Mouse (Mus musculus) heart, embryonic 12.5 days (tissue): ENCODE data around the gene Grm4. TPM values are rescaled to one million over a fixed set of nuclear protein-coding genes. Genes with fewer than 3 reads are reported as not detected.
A peak's percentile ranks its signal among the peaks of the same experiment; 100 is the strongest.

Source experiments
- ATAC-seq: fragments of 200-750 bp; cut with Nextera tagmentation; 2 replicates; pipeline ENCODE4 v1.8.0; 2017; ENCODE audit warnings: moderate TSS enrichment, moderate library complexity; ENCODE audit not compliant: insufficient number of reproducible peaks, low FRiP score
- H3K27ac ChIP-seq: fragments of 300-500 bp; sonication (generic); 2 replicates; pipeline ENCODE4 v1.5.1; 2016; ENCODE audit warnings: mild to moderate bottlenecking, moderate library complexity; ENCODE audit not compliant: poor library complexity, severe bottlenecking
- H3K27me3 ChIP-seq: fragments of 300-500 bp; sonication (generic); replicated peaks from 2 replicates; pipeline ENCODE4 v1.6.1; 2016; ENCODE audit warnings: mild to moderate bottlenecking, moderate library complexity
- H3K36me3 ChIP-seq: fragments of 300-500 bp; sonication (generic); 2 replicates; pipeline ENCODE4 v1.6.1; 2016; ENCODE audit warnings: mild to moderate bottlenecking, moderate library complexity
- H3K4me1 ChIP-seq: fragments of 300-500 bp; sonication (generic); replicated peaks from 2 replicates; pipeline ENCODE4 v1.6.1; 2016; ENCODE audit warnings: mild to moderate bottlenecking
- H3K4me2 ChIP-seq: fragments of 300-500 bp; sonication (generic); 2 replicates; pipeline ENCODE4 v1.6.1; 2016; ENCODE audit warnings: mild to moderate bottlenecking, moderate library complexity
- H3K4me3 ChIP-seq: fragments of 300-500 bp; sonication (generic); 2 replicates; pipeline ENCODE4 v1.5.1; 2016; ENCODE audit warnings: mild to moderate bottlenecking
- H3K9ac ChIP-seq: fragments of 300-500 bp; sonication (generic); 2 replicates; pipeline ENCODE4 v1.6.1; 2016; ENCODE audit warnings: mild to moderate bottlenecking, moderate library complexity
- H3K9me3 ChIP-seq: fragments of 300-500 bp; sonication (generic); replicated peaks from 2 replicates; pipeline ENCODE4 v1.6.1; 2016; ENCODE audit warnings: mild to moderate bottlenecking, moderate library complexity
- WGBS: fragments of 180-500 bp; shearing (Covaris S2); methylation state at CpG from one replicate; pipeline ENCODE4 v1.1.7; 2016; 5-methylcytosine and 5-hydroxymethylcytosine counted together
- polyA plus RNA-seq: library from polyadenylated mRNA; unstranded; fragments of >200 nt; fragmentation: Nextera tagmentation; extraction: Ambion mirVana; gene quantifications from 2 replicates; pipeline ENCODE4 v1.2.1, GENCODE M21; 2016

Grm4 gene
- polyA plus RNA-seq, 1 experiment from 2014 or later = 0.10 TPM

DNA sequence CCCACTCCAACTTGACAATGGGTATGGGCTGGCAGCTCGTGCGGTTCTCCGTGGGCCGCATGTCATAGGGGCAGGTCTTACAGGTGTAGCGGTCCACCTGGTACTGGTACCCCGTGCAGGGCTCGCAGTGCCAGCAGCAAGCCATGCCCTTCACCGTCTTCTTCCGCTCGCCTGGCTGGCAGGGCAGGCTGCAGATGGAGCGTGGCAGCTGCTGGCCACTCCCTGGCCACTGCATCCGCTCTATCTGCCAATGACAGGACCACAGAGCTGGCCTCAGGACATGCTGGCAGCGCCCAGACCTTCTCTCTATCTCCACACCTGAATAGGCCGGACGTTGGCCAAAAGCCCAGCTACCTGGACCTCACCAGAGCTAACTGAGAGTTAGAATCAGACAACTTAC lies 86.0 kb downstream of the Grm4 start:
- Histone ChIP-seq H3K9ac (no peak overlapping the region), H3K4me2 (no peak overlapping the region), H3K27ac (no peak overlapping the region), H3K9me3 (no peaks in the 10 kb centered on the region), H3K36me3 (no peaks in the 10 kb centered on the region), H3K4me1 (0 out of 2 replicates have a peak, but pooled peaks cover 6% of the 10 kb centered on the region), H3K4me3 (no peak overlapping the region), H3K27me3 (peaks cover 46% of the 10 kb centered on the region)
- ATAC-seq = no peak
- 92% methylated on average over 15 of the region's 15 CpGs for WGBS

DNA sequence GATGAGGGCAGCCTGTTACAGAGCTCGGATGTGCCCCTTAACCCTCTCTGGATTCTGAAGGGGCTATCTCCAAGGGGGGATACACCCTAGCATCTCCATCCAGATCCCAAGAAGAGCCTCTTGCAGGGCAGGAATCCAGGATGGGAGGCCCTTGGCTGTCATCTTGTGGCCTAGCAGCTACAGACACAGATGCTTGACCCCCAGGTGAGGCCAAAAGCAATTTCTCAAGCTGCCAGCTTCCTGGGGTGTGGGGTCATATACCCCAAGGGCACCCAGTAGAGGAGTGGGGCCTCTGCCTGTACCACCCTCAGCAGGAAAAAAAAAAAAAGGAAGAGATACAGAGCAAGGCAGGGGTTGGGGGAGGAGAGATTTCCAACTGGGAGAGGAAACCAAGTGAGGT lies 87.1 kb downstream of the Grm4 start:
- no peak for ATAC-seq
- Histone ChIP-seq H3K4me1 (0 out of 2 replicates have a peak, but pooled peaks cover 6% of the 10 kb centered on the region), H3K4me3 (no peak overlapping the region), H3K27me3 (peaks cover 58% of the 10 kb centered on the region), H3K27ac (no peak overlapping the region), H3K36me3 (no peaks in the 10 kb centered on the region), H3K9ac (no peak overlapping the region), H3K4me2 (no peak overlapping the region), H3K9me3 (peaks cover 4% of the 10 kb centered on the region)
- WGBS = 62% methylated on average over 1 of the region's 1 CpGs

DNA sequence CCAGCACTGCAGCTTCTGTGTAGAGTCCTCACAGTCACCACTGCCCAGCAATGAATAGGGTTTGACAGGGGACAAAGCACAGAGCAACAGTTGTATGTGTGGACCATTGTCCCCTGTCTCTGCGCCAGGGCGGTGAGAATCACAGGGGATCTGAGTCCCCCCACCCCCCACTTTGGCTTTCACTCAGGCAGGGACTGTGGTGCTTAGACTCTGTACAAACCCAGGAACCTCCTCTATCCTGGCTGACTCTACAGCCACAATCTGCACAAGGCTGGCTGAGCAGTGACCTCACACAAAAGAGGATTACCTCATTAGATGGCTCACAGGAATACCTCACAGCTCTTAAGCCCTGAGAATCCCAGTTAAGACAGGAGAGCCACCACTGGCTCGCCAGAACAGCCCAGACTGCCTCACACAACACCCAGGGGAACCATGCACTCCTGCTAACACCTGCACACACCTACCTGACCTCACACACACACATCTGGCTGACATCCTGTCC lies 88.0 kb downstream of the Grm4 start:
- H3K9ac ChIP-seq = no peak overlapping the region
- 0 out of 2 replicates have a peak, but pooled peaks cover 6% of the 10 kb centered on the region for H3K4me1 ChIP-seq
- no peaks in the 10 kb centered on the region for H3K36me3 ChIP-seq
- no peak overlapping the region for H3K4me3 ChIP-seq
- peaks cover 62% of the 10 kb centered on the region for H3K27me3 ChIP-seq
- no peak overlapping the region for H3K4me2 ChIP-seq
- no peak overlapping the region for H3K27ac ChIP-seq
- 53% methylated on average over 3 of the region's 3 CpGs for WGBS
- ATAC-seq = no peak
- H3K9me3 ChIP-seq = peaks cover 12% of the 10 kb centered on the region

DNA sequence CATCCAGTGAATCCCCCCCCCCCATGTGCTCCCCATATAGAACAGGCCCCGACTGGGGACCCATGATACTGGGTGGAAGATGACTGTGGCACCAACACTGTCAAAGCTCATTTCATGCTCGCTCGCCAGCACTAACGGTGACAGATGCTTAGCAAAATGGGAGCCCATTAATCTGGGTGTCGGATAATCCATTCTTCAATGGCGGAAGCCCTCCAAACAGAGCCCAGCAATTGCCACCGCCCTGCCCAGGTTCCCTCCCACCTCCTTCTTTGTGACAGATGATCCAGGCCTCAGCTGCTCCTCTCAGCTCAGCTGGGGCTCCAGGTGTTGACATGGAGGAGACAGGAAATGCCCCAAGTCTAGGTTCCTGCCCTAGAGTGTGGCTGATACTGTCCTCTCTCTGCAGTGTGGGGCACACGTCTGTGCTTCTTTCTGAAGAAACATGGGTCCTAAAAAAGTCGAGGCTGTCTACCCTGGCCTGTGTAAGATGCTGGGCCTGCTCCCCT lies 89.0 kb downstream of the Grm4 start:
- WGBS = 67% methylated on average over 9 of the region's 9 CpGs
- Histone ChIP-seq H3K9ac (no peak overlapping the region), H3K4me2 (no peak overlapping the region), H3K27ac (no peak overlapping the region), H3K4me3 (no peak overlapping the region), H3K9me3 (peaks cover 20% of the 10 kb centered on the region), H3K27me3 (peaks cover 57% of the 10 kb centered on the region), H3K4me1 (0 out of 2 replicates have a peak, but pooled peaks cover 6% of the 10 kb centered on the region), H3K36me3 (no peaks in the 10 kb centered on the region)
- ATAC-seq = no peak

DNA sequence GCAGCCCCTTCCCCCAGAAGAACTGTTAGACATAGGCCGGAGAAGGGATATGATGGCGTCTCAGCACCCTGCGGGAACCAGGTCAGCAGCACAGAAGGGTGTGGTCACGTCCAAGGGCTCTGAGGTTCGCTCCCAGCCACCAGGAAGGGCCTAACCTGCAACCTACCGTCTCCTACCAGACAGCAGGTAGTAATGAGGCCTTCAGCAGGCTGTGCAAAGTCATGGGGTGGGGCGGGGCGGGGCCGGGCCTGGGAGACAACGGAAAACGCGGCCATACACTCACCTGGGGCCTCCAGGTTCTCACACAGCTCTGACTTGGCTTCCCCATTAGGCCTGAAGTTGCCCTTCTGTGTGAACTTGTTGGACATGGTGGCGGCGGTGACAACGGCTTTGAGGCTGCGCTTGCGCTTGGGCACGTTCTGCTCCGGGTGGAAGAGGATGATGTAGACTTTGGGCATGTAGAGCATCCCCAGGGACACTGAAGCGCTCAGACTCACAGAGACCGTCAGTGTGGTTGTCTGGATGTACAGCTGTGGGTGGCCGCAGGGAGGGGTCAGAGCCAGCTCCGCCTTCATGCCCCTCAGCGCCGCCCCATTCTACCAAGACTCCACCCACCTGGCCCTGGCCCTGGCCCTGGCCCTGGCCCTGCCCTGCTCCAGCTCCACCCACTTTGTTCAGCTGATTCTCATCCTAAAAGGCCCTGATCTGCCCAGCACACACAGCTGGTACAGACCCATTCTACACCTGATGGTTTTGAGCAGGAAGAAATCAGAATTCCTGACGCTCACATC lies 90.0 kb downstream of the Grm4 start:
- H3K4me3 ChIP-seq = no peak overlapping the region
- H3K27me3 ChIP-seq = peaks cover 53% of the 10 kb centered on the region
- no peaks in the 10 kb centered on the region for H3K36me3 ChIP-seq
- H3K9me3 ChIP-seq = peaks cover 20% of the 10 kb centered on the region
- 0 out of 2 replicates have a peak, but pooled peaks cover 6% of the 10 kb centered on the region for H3K4me1 ChIP-seq
- no peak overlapping the region for H3K9ac ChIP-seq
- WGBS = 77% methylated on average over 26 of the region's 26 CpGs
- H3K4me2 ChIP-seq = no peak overlapping the region
- H3K27ac ChIP-seq = no peak overlapping the region
- no peak for ATAC-seq

DNA sequence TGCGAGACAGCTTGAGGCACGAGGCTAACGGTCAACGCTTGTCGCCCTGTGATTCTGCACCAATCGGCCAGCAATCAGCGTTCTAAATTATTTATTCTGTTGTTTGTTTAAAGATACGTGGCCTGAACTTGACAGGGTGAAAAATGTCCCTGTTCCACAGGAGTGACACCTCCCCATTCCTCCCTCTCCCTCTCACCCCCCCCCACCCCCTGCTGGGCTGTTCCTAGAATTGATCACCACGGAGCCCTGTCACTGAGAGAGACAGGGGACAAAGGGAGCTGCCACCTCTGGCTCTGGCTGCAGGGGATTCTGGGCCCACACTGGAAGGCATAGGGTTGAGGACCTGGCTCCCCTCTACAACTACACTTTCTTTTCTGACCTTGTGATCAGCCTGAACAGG lies 91.4 kb downstream of the Grm4 start:
- 24% methylated on average over 9 of the region's 9 CpGs for WGBS

DNA sequence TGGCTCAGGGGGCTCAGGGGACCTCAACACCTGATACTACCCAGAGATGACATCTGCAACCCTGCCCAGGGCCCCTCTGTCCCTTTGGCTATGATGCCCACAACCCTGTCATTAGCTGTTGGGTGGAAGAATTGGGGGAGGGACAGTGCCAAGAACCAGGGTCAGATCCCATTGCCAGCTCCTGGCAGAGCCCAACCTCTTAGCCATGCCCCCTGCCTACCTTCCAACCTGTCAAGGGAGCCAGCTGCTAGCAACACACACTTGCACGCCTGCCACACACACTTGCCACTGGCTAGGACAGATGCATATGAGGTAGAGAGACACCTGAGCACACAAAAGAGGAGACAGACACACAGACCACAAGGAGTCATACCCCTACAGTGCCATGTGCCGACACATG lies 96.2 kb downstream of the Grm4 start:
- H3K9ac ChIP-seq = no peak overlapping the region
- H3K4me2 ChIP-seq = no peak overlapping the region
- ATAC-seq = no peak
- no peaks in the 10 kb centered on the region for H3K36me3 ChIP-seq
- peaks cover 13% of the 10 kb centered on the region for H3K4me1 ChIP-seq
- no peak overlapping the region for H3K4me3 ChIP-seq
- WGBS = 82% methylated on average over 2 of the region's 2 CpGs
- H3K27ac ChIP-seq = no peak overlapping the region
- peaks cover 33% of the 10 kb centered on the region for H3K27me3 ChIP-seq
- H3K9me3 ChIP-seq = peaks cover 20% of the 10 kb centered on the region

More for the DNA sequence above, 91.4 kb downstream of the Grm4 start:
- Histone ChIP-seq H3K9ac (no peak overlapping the region), H3K36me3 (no peaks in the 10 kb centered on the region), H3K4me3 (no peak overlapping the region), H3K9me3 (peaks cover 20% of the 10 kb centered on the region), H3K4me1 (no peaks in the 10 kb centered on the region), H3K4me2 (no peak overlapping the region), H3K27ac (no peak overlapping the region), H3K27me3 (peaks cover 52% of the 10 kb centered on the region)
- no peak for ATAC-seq

DNA sequence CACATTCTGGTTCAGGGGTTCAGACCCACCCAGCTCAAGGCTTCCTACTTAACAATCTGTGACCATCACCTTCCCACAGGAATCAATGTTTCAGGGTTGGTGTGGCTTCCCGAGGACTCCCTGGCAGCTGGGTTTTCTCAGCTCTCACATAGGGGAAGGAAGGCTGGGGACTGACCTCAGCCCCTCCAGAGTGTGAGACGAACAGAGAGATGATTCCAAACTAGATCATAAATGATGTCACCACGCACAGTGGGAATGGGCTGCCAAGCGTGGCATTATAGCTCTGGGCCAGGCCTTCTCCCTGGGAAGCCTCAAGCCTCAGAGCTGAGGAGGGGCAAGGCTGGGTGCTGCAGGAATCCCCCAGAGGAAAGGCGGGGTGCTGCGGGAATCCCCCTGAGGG lies 96.8 kb downstream of the Grm4 start:
- Histone ChIP-seq H3K9me3 (peaks cover 19% of the 10 kb centered on the region), H3K9ac (no peak overlapping the region), H3K4me1 (peaks cover 13% of the 10 kb centered on the region), H3K4me2 (no peak overlapping the region), H3K4me3 (no peak overlapping the region), H3K27ac (no peak overlapping the region), H3K27me3 (peaks cover 27% of the 10 kb centered on the region), H3K36me3 (no peaks in the 10 kb centered on the region)
- no peak for ATAC-seq
- 63% methylated on average over 6 of the region's 6 CpGs for WGBS

DNA sequence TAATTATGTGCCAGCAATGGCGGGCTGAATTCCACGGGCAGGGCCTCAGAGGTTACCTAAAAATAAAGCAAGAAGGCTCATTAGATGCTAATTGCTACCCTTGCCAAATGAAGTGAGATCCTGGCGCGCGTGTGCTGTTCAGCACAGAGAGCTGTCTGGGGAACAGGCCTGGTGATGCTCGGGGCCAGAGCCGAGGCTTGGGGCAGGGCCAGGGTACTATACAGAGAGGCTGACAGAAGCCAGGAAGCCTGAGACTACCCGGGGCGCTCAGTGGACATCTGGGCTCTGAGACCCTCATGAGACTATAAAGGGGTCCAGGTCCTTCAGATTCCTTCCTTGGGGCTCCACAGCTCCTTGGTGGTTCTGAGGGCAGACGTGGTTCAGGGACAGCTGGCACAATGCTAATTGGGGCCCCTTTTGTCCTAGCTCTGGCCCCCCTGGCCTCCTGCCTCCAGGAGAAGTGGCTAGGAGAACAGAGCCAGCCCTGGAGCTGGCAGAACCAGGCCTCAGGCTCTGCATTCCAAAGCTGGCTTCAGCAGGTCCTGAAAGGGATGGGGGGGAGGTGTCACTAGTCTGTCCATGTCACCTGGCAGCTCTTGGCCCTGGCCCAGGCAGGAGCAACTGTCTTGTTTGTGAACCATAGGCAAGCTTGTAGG lies 98.3 kb downstream of the Grm4 start:
- peaks cover 13% of the 10 kb centered on the region for H3K4me1 ChIP-seq
- no peak overlapping the region for H3K27ac ChIP-seq
- H3K4me2 ChIP-seq = no peak overlapping the region
- WGBS = 45% methylated on average over 10 of the region's 10 CpGs
- H3K36me3 ChIP-seq = no peaks in the 10 kb centered on the region
- peak; percentile 46; the same call in 1 of the 2 replicates for ATAC-seq
- H3K9ac ChIP-seq = no peak overlapping the region
- peaks cover 4% of the 10 kb centered on the region for H3K9me3 ChIP-seq
- peaks cover 13% of the 10 kb centered on the region; the same call in 1 of the 2 replicates for H3K27me3 ChIP-seq
- H3K4me3 ChIP-seq = no peak overlapping the region

DNA sequence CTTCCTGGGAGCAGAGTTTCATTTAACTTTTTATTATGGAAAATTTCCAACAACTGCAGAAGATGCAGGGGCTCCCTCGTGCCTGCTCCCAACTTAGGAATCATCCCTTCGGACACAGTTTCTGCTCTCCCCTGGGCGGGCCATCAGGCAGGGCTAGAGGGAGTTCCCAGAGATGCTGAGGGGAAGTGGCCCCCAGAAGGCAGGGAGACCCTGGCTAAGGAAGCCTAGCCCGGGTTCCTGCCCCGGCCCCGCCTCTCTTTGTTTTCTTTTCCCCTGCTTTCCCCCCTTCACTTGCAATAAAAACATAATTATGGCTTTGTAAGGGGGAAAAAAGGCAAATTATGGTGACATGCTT lies 98.9 kb downstream of the Grm4 start:
- 29% methylated on average over 6 of the region's 6 CpGs for WGBS
- no peak overlapping the region for H3K27ac ChIP-seq
- no peaks in the 10 kb centered on the region for H3K9me3 ChIP-seq
- no peak overlapping the region for H3K4me3 ChIP-seq
- no peak overlapping the region for H3K4me2 ChIP-seq
- peaks cover 11% of the 10 kb centered on the region; the same call in 1 of the 2 replicates for H3K27me3 ChIP-seq
- ATAC-seq = no peak
- peaks cover 13% of the 10 kb centered on the region for H3K4me1 ChIP-seq
- no peak overlapping the region for H3K9ac ChIP-seq
- no peaks in the 10 kb centered on the region for H3K36me3 ChIP-seq

DNA sequence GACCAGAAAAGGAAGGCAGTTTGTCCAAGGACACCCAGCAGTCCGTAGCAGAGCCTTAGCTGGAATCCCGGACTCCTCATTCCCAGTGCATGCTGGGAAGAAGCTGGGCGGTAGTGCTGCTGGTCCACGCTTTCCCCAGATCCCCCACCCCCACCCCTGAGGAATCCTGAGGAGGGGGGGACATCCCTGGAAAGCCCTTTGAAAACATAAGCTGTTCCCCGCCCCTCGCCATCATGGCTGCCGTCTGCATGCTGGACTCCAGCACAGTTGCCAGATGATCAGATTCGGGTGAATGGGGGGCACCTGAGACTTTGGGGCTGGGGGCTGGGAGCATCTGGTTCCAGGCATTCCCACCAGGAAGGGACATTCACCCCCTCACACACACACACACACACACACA lies 99.4 kb downstream of the Grm4 start:
- H3K4me1 ChIP-seq = peaks cover 13% of the 10 kb centered on the region
- H3K27me3 ChIP-seq = peaks cover 11% of the 10 kb centered on the region; the same call in 1 of the 2 replicates
- H3K4me2 ChIP-seq = no peak overlapping the region
- no peaks in the 10 kb centered on the region for H3K36me3 ChIP-seq
- 63% methylated on average over 8 of the region's 8 CpGs for WGBS
- no peaks in the 10 kb centered on the region for H3K9me3 ChIP-seq
- no peak overlapping the region for H3K9ac ChIP-seq
- no peak overlapping the region for H3K27ac ChIP-seq
- ATAC-seq = no peak
- H3K4me3 ChIP-seq = no peak overlapping the region
